Mouse (Mus musculus) kidney, embryonic 15.5 days (tissue): ENCODE measurements around the gene Ppp1cc. TPM values are rescaled to one million over a fixed set of nuclear protein-coding genes. Genes with fewer than 3 reads are reported as not detected.
"Not testable (repeated sequence)": the region's sequence is repeated elsewhere in the genome, so short reads cannot be mapped to it uniquely, and the experiment has no call there.

Experiments
- ATAC-seq: fragments of 200-750 bp; cut with Nextera tagmentation; replicated peaks from 2 replicates; pipeline ENCODE4 v1.8.0; 2017; ENCODE audit warnings: moderate TSS enrichment; ENCODE audit not compliant: low FRiP score
- H3K27ac ChIP-seq: fragments of 300-500 bp; sonication (generic); 2 replicates; pipeline ENCODE4 v1.5.1; 2015; ENCODE audit warnings: mild to moderate bottlenecking, inconsistent platforms
- H3K27me3 ChIP-seq: fragments of 300-500 bp; sonication (generic); 2 replicates; pipeline ENCODE4 v1.6.1; 2015; ENCODE audit warnings: inconsistent platforms
- H3K36me3 ChIP-seq: fragments of 300-500 bp; sonication (generic); 2 replicates; pipeline ENCODE4 v1.6.1; 2015; ENCODE audit warnings: inconsistent platforms
- H3K4me1 ChIP-seq: fragments of 300-500 bp; sonication (generic); 2 replicates; pipeline ENCODE4 v1.6.1; 2015; ENCODE audit warnings: inconsistent platforms
- H3K4me2 ChIP-seq: fragments of 300-500 bp; sonication (generic); 2 replicates; pipeline ENCODE4 v1.6.1; 2015; ENCODE audit warnings: moderate library complexity, mild to moderate bottlenecking, inconsistent platforms
- H3K4me3 ChIP-seq: fragments of 300-500 bp; sonication (generic); replicated peaks from 2 replicates; pipeline ENCODE4 v1.5.1; 2015; ENCODE audit warnings: mild to moderate bottlenecking, inconsistent platforms
- H3K9ac ChIP-seq: fragments of 300-500 bp; sonication (generic); 2 replicates; pipeline ENCODE4 v1.6.1; 2015; ENCODE audit warnings: mild to moderate bottlenecking, inconsistent platforms
- H3K9me3 ChIP-seq: fragments of 300-500 bp; sonication (generic); replicated peaks from 2 replicates; pipeline ENCODE4 v1.6.1; 2016; ENCODE audit warnings: inconsistent platforms
- WGBS: fragments of 180-500 bp; shearing (Covaris S2); methylation state at CpG from one replicate; pipeline ENCODE4 v1.1.7; 2015; ENCODE audit warnings: mixed read lengths; 5-methylcytosine and 5-hydroxymethylcytosine counted together
- polyA plus RNA-seq: library from polyadenylated mRNA; unstranded; fragments of >200 nt; fragmentation: Nextera tagmentation; extraction: Ambion mirVana; gene quantifications from 2 replicates; pipeline ENCODE4 v1.2.1, GENCODE M21; 2015

Ppp1cc gene
- polyA plus RNA-seq, 1 experiment from 2014 or later: 264 TPM

DNA sequence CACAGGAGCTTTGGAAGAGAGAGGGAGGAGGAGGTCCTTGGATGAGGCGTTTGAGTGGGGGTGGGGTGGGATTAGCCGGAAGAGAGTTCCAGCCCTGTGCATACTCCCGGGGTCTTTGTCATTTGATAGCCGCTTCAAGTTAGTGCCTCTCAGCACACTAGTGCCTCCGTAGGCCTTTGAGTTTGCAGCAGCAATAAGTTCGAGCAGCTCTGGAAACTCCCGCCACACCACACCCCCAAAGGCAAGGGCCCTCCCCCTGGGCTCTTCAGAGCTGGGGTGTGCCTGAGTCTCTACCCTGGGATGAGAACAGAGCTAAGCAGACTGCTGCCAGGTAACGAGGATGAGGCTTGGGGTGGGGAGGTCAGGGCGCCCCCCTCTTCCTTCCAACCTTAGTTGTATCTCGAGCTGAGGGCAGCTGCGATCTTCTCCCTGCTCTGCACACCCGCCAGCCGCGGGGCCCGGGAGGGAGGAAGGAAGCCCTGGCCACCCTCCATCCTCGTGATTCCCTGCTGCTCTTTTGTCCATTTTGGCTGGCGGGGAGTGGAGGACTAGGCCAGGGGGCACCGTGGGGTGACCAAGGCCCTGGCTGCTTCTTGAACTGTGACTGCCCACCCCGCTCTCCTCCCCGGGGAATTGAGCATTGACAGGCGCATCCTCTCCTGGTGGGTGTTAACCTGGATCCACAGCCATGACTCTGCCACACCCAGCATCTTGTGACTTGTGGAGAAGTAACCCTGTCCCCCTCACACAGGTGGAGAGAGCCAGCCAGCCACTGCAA is 51.7 kb downstream of the Ppp1cc start:
- Histone ChIP-seq H3K4me2 (peak overlapping the region; percentile 71), H3K4me3 (peak overlapping the region; percentile 45), H3K9me3 (no peaks in the 10 kb centered on the region), H3K36me3 (no peaks in the 10 kb centered on the region), H3K27me3 (no peaks in the 10 kb centered on the region), H3K9ac (peak overlapping the region; percentile 42), H3K27ac (peak overlapping the region; percentile 84), H3K4me1 (peaks cover 23% of the 10 kb centered on the region)
- peak; percentile 93 for ATAC-seq
- WGBS: 4% methylated on average over 21 of the region's 21 CpGs

DNA sequence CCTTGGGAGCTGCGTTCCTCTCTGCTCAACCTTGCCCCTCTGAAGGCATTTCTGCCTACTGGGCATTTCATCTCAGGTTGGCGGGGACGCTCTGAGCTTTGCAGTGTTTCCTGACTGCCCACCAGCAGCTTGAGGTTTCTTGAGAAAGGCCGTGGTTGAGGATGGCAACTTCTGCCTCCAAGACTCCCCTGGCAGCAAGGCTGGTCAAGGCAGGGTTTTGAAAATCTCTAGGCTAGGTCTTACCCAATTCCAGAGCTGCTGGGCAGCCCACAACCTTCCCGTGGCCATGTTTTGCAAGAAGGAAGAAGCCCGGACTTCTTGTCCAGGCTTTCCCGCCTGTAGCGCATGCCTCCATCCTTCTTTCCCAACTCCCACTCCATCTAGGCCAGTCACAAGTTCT is 52.8 kb downstream of the Ppp1cc start:
- Histone ChIP-seq H3K4me1 (peaks cover 23% of the 10 kb centered on the region), H3K27ac (no peak overlapping the region), H3K36me3 (no peaks in the 10 kb centered on the region), H3K9me3 (no peaks in the 10 kb centered on the region), H3K9ac (no peak overlapping the region), H3K4me2 (no peak overlapping the region), H3K27me3 (no peaks in the 10 kb centered on the region), H3K4me3 (no peak overlapping the region)
- 88% methylated on average over 8 of the region's 8 CpGs for WGBS
- no peak for ATAC-seq

DNA sequence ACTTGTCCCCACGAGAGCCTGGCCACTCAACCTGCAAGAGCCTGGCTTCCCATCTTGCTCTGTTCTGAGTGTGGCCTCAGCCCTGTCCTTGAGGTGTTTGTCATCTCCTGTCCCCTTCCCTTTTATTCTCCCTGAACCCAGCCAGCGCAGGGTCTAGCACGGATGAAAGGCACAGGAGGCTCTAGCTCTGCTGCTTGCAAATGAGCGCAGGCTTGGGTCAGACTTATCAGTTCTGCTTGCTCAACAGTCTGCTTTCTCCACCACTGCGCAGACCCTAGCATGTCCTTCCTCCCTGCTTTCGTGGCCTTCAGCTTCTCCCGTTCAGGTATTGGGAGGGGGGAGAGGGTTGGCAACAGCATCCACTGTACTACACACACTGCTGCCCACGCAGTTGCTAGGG is 54.0 kb downstream of the Ppp1cc start:
- no peaks in the 10 kb centered on the region for H3K9me3 ChIP-seq
- 0 out of 2 replicates have a peak overlapping the region, but pooled peaks have one; percentile 1 for H3K9ac ChIP-seq
- H3K27ac ChIP-seq: no peak overlapping the region
- WGBS: 85% methylated on average over 8 of the region's 8 CpGs
- peaks cover 23% of the 10 kb centered on the region for H3K4me1 ChIP-seq
- H3K4me3 ChIP-seq: no peak overlapping the region
- H3K27me3 ChIP-seq: no peaks in the 10 kb centered on the region
- no peak overlapping the region for H3K4me2 ChIP-seq
- no peaks in the 10 kb centered on the region for H3K36me3 ChIP-seq
- no peak for ATAC-seq

DNA sequence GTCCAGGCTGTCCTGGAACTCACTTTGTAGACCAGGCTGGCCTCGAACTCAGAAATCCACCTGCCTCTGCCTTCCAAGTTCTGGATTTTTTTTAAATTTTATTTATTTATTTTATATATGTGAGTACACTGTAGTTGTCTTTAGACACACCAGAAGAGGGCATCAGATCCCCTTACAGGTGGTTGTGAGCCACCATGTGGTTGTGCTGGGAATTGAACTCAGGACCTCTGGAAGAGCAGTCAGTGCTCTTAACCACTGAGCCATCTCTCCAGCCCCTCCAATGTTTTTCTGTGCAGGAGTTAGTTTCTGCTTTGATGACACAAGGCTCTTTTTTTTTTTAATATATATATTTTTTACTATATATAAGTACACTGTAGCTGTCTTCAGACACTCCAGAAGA is 54.7 kb downstream of the Ppp1cc start:
- H3K36me3 ChIP-seq, H3K27me3 ChIP-seq, H3K9ac ChIP-seq, H3K27ac ChIP-seq, H3K9me3 ChIP-seq, ATAC-seq, H3K4me2 ChIP-seq, H3K4me3 ChIP-seq: not testable (repeated sequence)
- 100% methylated on average over 1 of the region's 1 CpGs for WGBS
- peaks cover 23% of the 10 kb centered on the region for H3K4me1 ChIP-seq

DNA sequence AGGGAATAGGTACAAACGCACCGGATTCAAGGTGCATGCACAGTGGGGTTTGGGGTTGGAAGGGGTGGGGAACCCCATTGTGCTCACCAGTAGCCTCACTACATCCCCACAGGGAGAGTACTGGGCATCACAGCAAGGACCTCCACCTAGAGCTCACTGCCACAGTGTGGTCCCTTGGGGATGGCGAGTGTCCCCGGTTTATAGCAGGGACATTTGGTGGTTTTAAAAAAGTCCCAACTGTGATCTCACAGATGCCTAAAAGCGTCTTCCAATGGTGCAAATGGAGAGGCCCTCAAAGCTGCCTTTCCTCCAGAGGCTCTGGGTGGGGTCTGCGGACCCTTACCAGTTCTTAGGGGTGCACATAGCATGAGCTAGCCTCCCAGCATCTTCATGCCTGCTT is 55.8 kb downstream of the Ppp1cc start:
- no peak overlapping the region for H3K9ac ChIP-seq
- H3K4me1 ChIP-seq: peaks cover 23% of the 10 kb centered on the region
- H3K9me3 ChIP-seq: no peaks in the 10 kb centered on the region
- 80% methylated on average over 6 of the region's 6 CpGs for WGBS
- no peak overlapping the region for H3K27ac ChIP-seq
- H3K36me3 ChIP-seq: no peaks in the 10 kb centered on the region
- H3K27me3 ChIP-seq: no peaks in the 10 kb centered on the region
- H3K4me3 ChIP-seq: no peak overlapping the region
- no peak for ATAC-seq
- no peak overlapping the region for H3K4me2 ChIP-seq

DNA sequence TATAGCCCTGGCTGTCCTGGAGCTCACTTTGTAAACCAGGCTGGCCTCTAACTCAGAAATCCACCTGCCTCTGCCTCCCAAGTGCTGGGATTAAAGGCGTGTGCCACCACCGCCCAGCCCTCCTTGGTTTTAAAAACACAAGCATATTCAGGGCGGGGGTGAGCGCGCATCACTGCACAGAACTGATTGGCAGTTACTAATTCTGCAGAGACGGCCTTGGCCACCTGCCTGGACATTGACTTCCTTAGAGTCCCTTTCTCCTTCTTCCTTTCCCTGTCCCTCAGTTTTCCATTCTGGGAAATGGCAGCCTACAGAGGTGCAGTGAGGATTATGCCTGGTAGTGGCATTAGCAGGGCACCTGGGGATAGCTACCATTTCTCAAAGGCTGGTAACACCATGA is 59.6 kb downstream of the Ppp1cc start:
- Histone ChIP-seq H3K9ac (no peak overlapping the region), H3K4me3 (no peak overlapping the region), H3K36me3 (no peaks in the 10 kb centered on the region), H3K4me2 (no peak overlapping the region), H3K27ac (no peak overlapping the region), H3K9me3 (no peaks in the 10 kb centered on the region), H3K27me3 (no peaks in the 10 kb centered on the region), H3K4me1 (peaks cover 35% of the 10 kb centered on the region)
- ATAC-seq: no peak
- WGBS: 83% methylated on average over 6 of the region's 6 CpGs

DNA sequence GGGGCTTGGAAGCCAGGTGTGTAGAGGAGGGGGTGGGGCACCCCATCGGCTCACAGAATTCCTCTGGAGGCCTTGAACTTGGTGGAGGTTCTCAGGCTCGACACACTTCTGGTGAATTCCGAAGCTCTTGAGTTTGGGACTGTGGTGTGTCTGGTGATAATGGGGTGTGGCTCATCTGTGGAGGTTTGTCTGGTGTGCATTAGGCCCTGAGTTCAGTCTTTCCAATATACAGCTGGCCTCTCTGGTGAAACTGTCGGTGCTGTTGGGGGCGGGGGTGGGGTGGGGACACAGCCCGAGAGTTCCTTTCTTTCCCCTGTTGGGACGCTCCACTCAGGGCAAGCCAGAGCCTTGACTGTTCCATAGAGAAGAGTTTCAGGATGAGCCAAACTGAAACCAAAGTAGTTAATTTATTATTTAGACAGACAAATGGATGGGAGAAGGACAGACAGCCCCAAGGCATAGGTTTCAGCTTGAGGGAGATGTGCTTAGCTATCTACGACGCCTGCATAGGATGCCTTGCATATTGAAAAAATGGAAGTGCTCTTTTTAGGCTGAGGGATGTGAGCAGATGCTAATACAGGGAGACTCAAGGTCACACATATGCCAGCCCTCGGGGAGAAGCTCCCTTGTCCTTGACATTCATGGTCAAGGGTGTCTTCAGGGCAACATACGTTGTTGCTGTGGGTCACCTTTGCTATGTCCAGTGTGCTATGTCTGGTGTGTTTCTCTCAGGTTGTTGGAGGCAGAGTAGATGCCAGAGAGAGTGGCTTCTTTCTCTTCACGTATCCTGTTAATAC is 60.2 kb downstream of the Ppp1cc start:
- no peak overlapping the region for H3K4me2 ChIP-seq
- no peak overlapping the region for H3K27ac ChIP-seq
- H3K9ac ChIP-seq: no peak overlapping the region
- H3K4me3 ChIP-seq: no peak overlapping the region
- H3K36me3 ChIP-seq: no peaks in the 10 kb centered on the region
- H3K27me3 ChIP-seq: no peaks in the 10 kb centered on the region
- ATAC-seq: no peak
- H3K9me3 ChIP-seq: no peaks in the 10 kb centered on the region
- H3K4me1 ChIP-seq: peaks cover 37% of the 10 kb centered on the region
- 81% methylated on average over 12 of the region's 12 CpGs for WGBS

DNA sequence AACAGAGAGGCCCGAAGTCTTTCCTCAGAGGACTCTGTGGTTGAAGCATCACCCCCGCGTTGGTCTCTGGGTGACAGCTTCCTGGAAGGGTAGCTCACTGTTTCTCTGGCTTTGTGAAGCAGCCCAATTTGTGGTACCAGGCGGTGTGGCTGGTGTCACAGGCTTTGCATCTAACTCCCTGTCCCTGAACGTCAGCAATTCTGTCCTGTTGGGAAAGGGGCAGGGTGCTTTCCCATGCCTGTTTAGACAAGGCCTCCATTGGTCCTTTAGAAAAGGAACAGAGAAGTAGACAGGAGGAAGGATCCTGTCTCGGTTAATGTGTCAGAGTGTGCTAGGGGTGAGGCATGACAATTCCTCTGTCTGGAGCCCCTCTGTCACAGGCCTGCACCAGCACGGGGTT is 60.9 kb downstream of the Ppp1cc start:
- no peaks in the 10 kb centered on the region for H3K27me3 ChIP-seq
- no peak overlapping the region for H3K4me2 ChIP-seq
- peak overlapping the region; percentile 75; the same call in 1 of the 2 replicates for H3K27ac ChIP-seq
- H3K36me3 ChIP-seq: no peaks in the 10 kb centered on the region
- H3K4me1 ChIP-seq: peaks cover 37% of the 10 kb centered on the region
- 73% methylated on average over 7 of the region's 7 CpGs for WGBS
- ATAC-seq: no peak
- no peak overlapping the region for H3K4me3 ChIP-seq
- H3K9me3 ChIP-seq: no peaks in the 10 kb centered on the region
- no peak overlapping the region for H3K9ac ChIP-seq

DNA sequence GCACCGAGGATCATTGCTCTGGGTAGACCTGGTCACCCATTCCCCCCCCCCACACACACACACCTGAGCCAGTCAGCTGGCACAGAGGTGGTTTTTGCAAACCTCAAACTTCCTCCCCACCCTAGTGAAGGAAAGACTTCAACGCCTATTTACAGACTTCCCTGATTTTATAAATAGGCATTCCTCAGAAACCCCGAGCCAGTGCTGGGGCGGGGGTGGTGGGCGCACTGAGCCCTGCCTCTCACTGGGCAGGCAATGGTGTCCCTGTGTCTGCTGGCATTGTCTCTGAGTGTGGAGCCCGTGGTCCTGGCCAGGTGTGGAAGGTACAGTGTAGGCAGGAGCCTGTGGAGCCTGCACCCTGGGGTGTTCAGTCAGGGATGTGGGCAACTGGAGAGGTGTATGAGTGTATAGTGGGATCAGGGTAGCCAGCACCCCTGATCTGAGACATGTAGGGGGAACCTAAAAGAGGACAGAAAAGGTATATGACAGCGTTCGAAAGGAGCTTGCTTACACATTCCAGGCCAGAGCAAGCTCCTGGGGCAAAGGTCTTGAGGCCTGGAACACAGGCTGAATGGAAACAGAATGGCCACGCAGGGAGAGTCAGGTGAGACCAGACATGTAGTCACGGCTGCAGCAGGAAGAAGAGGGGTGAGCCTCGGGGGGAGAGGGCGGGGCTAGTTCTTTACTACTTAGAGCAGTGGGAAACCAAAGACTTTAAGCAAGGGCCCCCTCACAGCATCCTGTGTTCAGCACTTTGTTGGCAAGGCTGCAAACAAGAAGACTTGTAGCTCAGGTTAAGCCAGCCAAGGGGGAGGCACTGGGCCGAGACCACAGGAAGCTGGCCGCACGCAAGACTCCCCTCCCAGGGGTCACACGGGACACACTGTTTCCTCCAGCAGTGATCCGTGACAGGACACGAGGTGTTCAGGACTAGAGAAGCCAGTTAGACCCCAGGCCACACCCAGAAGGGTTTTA is 61.9 kb downstream of the Ppp1cc start:
- peak overlapping the region; percentile 75 for H3K27ac ChIP-seq
- ATAC-seq: peak; percentile 83
- no peaks in the 10 kb centered on the region for H3K9me3 ChIP-seq
- H3K27me3 ChIP-seq: no peaks in the 10 kb centered on the region
- no peaks in the 10 kb centered on the region for H3K36me3 ChIP-seq
- 31% methylated on average over 18 of the region's 18 CpGs for WGBS
- peaks cover 41% of the 10 kb centered on the region for H3K4me1 ChIP-seq
- 0 out of 2 replicates have a peak overlapping the region, but pooled peaks have one; percentile 15 for H3K4me2 ChIP-seq
- no peak overlapping the region for H3K4me3 ChIP-seq
- no peak overlapping the region for H3K9ac ChIP-seq

DNA sequence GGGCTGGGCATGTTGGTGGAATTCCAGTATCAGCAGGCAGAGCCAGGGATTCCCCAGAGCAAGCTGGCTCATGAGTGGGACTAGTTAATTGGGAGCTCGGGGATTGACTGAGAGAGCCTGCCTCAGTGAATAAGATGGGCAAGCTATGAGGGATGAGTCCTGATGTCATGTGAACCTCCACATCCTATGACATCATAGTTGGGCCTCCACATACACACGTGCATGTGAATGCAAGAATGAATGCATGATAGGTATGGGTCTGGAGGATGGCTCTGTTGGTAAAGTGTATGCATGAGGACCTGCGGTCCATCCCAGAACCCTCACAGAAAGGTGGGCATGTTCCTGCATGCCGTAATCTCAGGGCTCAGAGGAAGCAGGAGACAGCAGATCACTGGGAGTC is 63.0 kb downstream of the Ppp1cc start:
- no peaks in the 10 kb centered on the region for H3K36me3 ChIP-seq
- no peak overlapping the region for H3K4me2 ChIP-seq
- 94% methylated on average over 4 of the region's 4 CpGs for WGBS
- H3K9me3 ChIP-seq: no peaks in the 10 kb centered on the region
- no peaks in the 10 kb centered on the region for H3K27me3 ChIP-seq
- no peak for ATAC-seq
- H3K27ac ChIP-seq: peak overlapping the region; percentile 75; the same call in 1 of the 2 replicates
- H3K4me3 ChIP-seq: no peak overlapping the region
- H3K4me1 ChIP-seq: peaks cover 48% of the 10 kb centered on the region
- no peak overlapping the region for H3K9ac ChIP-seq

DNA sequence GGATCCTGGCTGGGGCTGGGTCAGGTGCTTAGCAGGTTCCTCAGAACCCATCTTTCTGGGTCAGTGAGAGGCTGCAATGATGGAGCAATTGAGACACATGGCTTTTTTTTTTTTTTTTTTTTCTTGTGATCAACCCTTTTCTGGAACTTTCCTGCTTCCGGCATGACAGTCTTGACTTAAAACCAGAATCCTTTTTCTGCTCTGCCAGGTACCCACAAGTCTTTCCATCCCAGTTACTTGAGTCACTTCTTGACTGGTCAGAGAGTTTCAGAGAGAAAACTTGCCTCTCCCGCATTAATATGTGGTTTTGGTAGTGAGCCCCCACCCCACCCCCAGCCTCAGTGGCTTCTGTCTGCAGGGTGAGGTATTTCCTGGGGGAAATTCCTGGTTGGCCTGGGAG is 66.2 kb downstream of the Ppp1cc start:
- no peaks in the 10 kb centered on the region for H3K9me3 ChIP-seq
- H3K4me2 ChIP-seq: no peak overlapping the region
- H3K9ac ChIP-seq: no peak overlapping the region
- no peaks in the 10 kb centered on the region for H3K27me3 ChIP-seq
- WGBS: 85% methylated on average over 2 of the region's 2 CpGs
- H3K36me3 ChIP-seq: peaks cover 8% of the 10 kb centered on the region; the same call in 1 of the 2 replicates
- no peak for ATAC-seq
- H3K4me3 ChIP-seq: no peak overlapping the region
- H3K27ac ChIP-seq: no peak overlapping the region
- H3K4me1 ChIP-seq: peaks cover 42% of the 10 kb centered on the region
